ENCODE assay signal across 14 mouse cellular contexts in the genomic region with DNA sequence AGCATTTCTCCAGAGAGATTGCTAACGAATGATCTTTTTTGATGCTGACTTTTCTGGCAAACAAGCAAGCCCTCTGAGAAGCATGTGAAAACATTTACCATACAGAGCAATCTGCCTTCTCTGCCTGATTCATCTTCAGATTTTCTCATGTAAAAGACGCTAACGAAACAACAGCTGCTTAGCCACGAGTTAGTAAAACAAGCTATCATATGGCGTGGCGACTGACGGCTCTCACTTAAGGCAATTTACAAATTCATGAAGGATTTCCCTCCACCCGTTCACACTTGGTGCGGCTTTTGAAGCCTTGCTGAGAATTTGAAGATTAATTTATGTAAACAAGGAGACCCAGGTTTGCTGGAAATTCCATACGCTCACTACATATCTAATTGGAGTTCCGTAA. TPM values are rescaled to one million over a fixed set of nuclear protein-coding genes. Genes with fewer than 3 reads are reported as not detected.
DNase-seq lines count a peak whose midpoint lies in the region; ATAC-seq lines count a peak whose summit lies in the region.
"Had no signal": no experiment of that assay in that cellular context is flagged by ENCODE, and none has a peak within 500 bp of the region (broad histone marks: within the 10 kb centered on the region; RNA-seq: fewer than 3 reads in every experiment).

No protein-coding gene starts in this region.

- no peak overlapping the region for H3K4me3 ChIP-seq in hindbrain, embryonic 15.5 days
- H3K4me3 ChIP-seq in hindbrain, embryonic 10.5 days, result no peak overlapping the region
- no peak overlapping the region for H3K4me3 ChIP-seq in forebrain, embryonic 15.5 days
- no peak overlapping the region for H3K4me3 ChIP-seq in midbrain, embryonic 16.5 days (ENCODE audit: low read depth, low read length)
- no peak overlapping the region for H3K4me3 ChIP-seq in liver, embryonic 12.5 days
- no peak overlapping the region for H3K4me3 ChIP-seq in heart, embryonic 10.5 days

- H3K4me2 ChIP-seq in hindbrain, embryonic 15.5 days, result peak overlapping the region; percentile 26; the same call in 1 of the 2 replicates
- H3K4me2 ChIP-seq in forebrain, embryonic 15.5 days (replicated peaks), result no peak overlapping the region
- peak overlapping the region; percentile 18 for H3K4me2 ChIP-seq in midbrain, embryonic 16.5 days (ENCODE audit: low read length)
- H3K4me2 ChIP-seq in liver, embryonic 12.5 days, result no peak overlapping the region

- no peak for ATAC-seq in hindbrain, embryonic 15.5 days (ENCODE audit: low FRiP score, low read depth)
- peak; percentile 85 for ATAC-seq in forebrain, embryonic 15.5 days (replicated peaks)
- ATAC-seq in midbrain, embryonic 16.5 days, result no peak
- ATAC-seq in liver, embryonic 12.5 days, result no peak
- ATAC-seq: activated CD4-positive, CD25-positive, alpha-beta regulatory T cell, adult 4 months; intestine, postnatal 0 days had no signal

- H3K27ac ChIP-seq in hindbrain, embryonic 15.5 days (replicated peaks), result no peak overlapping the region
- no peak overlapping the region for H3K27ac ChIP-seq in hindbrain, embryonic 10.5 days
- H3K27ac ChIP-seq in forebrain, embryonic 15.5 days (replicated peaks), result no peak overlapping the region
- no peak overlapping the region for H3K27ac ChIP-seq in midbrain, embryonic 16.5 days (ENCODE audit: low read length)
- no peak overlapping the region for H3K27ac ChIP-seq in liver, embryonic 12.5 days
- H3K27ac ChIP-seq in heart, embryonic 10.5 days, result no peak overlapping the region

- no peak overlapping the region for H3K9ac ChIP-seq in hindbrain, embryonic 15.5 days
- no peak overlapping the region for H3K9ac ChIP-seq in forebrain, embryonic 15.5 days (replicated peaks)
- no peak overlapping the region for H3K9ac ChIP-seq in midbrain, embryonic 16.5 days (ENCODE audit: low read depth, low read length)
- H3K9ac ChIP-seq in liver, embryonic 12.5 days, result no peak overlapping the region

- H3K36me3 ChIP-seq in hindbrain, embryonic 15.5 days, result no peaks in the 10 kb centered on the region
- H3K36me3 ChIP-seq in hindbrain, embryonic 10.5 days, result no peaks in the 10 kb centered on the region
- H3K36me3 ChIP-seq in forebrain, embryonic 15.5 days, result no peaks in the 10 kb centered on the region
- H3K36me3 ChIP-seq in midbrain, embryonic 16.5 days (ENCODE audit: control insufficient read depth, insufficient read depth, low read length), result no peaks in the 10 kb centered on the region
- H3K36me3 ChIP-seq in liver, embryonic 12.5 days, result no peaks in the 10 kb centered on the region
- no peaks in the 10 kb centered on the region for H3K36me3 ChIP-seq in heart, embryonic 10.5 days

- no peaks in the 10 kb centered on the region for H3K27me3 ChIP-seq in hindbrain, embryonic 15.5 days
- no peaks in the 10 kb centered on the region for H3K27me3 ChIP-seq in hindbrain, embryonic 10.5 days (ENCODE audit: insufficient read depth, poor library complexity, severe bottlenecking)
- peaks cover 8% of the 10 kb centered on the region; the same call in 1 of the 2 replicates for H3K27me3 ChIP-seq in forebrain, embryonic 15.5 days
- no peaks in the 10 kb centered on the region for H3K27me3 ChIP-seq in midbrain, embryonic 16.5 days (ENCODE audit: control insufficient read depth, insufficient read depth, low read depth, low read length)
- peaks cover 12% of the 10 kb centered on the region for H3K27me3 ChIP-seq in liver, embryonic 12.5 days (replicated peaks)
- no peaks in the 10 kb centered on the region for H3K27me3 ChIP-seq in heart, embryonic 10.5 days (ENCODE audit: insufficient read depth, poor library complexity, severe bottlenecking)

- no peaks in the 10 kb centered on the region for H3K9me3 ChIP-seq in hindbrain, embryonic 15.5 days
- H3K9me3 ChIP-seq in hindbrain, embryonic 10.5 days, result no peaks in the 10 kb centered on the region
- no peaks in the 10 kb centered on the region for H3K9me3 ChIP-seq in forebrain, embryonic 15.5 days
- H3K9me3 ChIP-seq in midbrain, embryonic 16.5 days (replicated peaks; ENCODE audit: control insufficient read depth, low read length, poor library complexity, severe bottlenecking), result no peaks in the 10 kb centered on the region
- H3K9me3 ChIP-seq in liver, embryonic 12.5 days (replicated peaks), result no peaks in the 10 kb centered on the region
- no peaks in the 10 kb centered on the region for H3K9me3 ChIP-seq in heart, embryonic 10.5 days

- H3K4me1 ChIP-seq in hindbrain, embryonic 15.5 days (replicated peaks), result no peaks in the 10 kb centered on the region
- peaks cover 6% of the 10 kb centered on the region; the same call in 1 of the 2 replicates for H3K4me1 ChIP-seq in hindbrain, embryonic 10.5 days (replicated peaks)
- H3K4me1 ChIP-seq in forebrain, embryonic 15.5 days, result peaks cover 12% of the 10 kb centered on the region; the same call in 1 of the 2 replicates
- no peaks in the 10 kb centered on the region; the same call in 1 of the 2 replicates for H3K4me1 ChIP-seq in midbrain, embryonic 16.5 days (ENCODE audit: control insufficient read depth, insufficient read depth, low read length)
- 0 out of 2 replicates have a peak, but pooled peaks cover 4% of the 10 kb centered on the region for H3K4me1 ChIP-seq in liver, embryonic 12.5 days
- peaks cover 8% of the 10 kb centered on the region for H3K4me1 ChIP-seq in heart, embryonic 10.5 days

- no peak for DNase-seq in hindbrain, embryonic 10.5 days (ENCODE audit: low spot score)
- peak; percentile 5 to 10 for DNase-seq in right cerebral cortex, adult 2 months (ENCODE audit: low spot score in 2 of 2)
- no peak for DNase-seq in right cerebral cortex, adult 18-20 months
- no peak for DNase-seq in heart, embryonic 10.5 days (ENCODE audit: low spot score)
- DNase-seq: adrenal gland, postnatal 36 days; cerebellum, adult 11 months; kidney, postnatal 14 days; thymus, adult 18-20 months had no signal

- WGBS in hindbrain, embryonic 15.5 days, result 45% methylated on average over 11 of the region's 11 CpGs
- 75% methylated on average over 11 of the region's 11 CpGs for WGBS in hindbrain, embryonic 10.5 days
- 19% methylated on average over 11 of the region's 11 CpGs for WGBS in forebrain, embryonic 15.5 days
- WGBS in midbrain, embryonic 16.5 days, result 38% methylated on average over 11 of the region's 11 CpGs
- WGBS in liver, embryonic 12.5 days (ENCODE audit: insufficient replicate concordance), result 75% methylated on average over 11 of the region's 11 CpGs
- 63% methylated on average over 11 of the region's 11 CpGs for WGBS in heart, embryonic 10.5 days

RNA-seq across cellular contexts. Expression of a gene that starts 25.8 kb away (rescaled TPM):
- polyA plus RNA-seq in hindbrain, embryonic 15.5 days (2015; fragmentation: Nextera tagmentation; extraction: Ambion mirVana), result 11.3 and 12.6 TPM in 2 replicates
- 11.1 and 12.6 TPM in 2 replicates for polyA plus RNA-seq in hindbrain, embryonic 10.5 days (2016; fragmentation: Nextera tagmentation; extraction: Ambion mirVana)
- 9.8 and 9.9 TPM in 2 replicates for polyA plus RNA-seq in forebrain, embryonic 15.5 days (2015; fragmentation: Nextera tagmentation; extraction: Ambion mirVana)
- polyA plus RNA-seq in midbrain, embryonic 16.5 days (2015; fragmentation: Nextera tagmentation; extraction: Ambion mirVana), result 10.5 and 12.4 TPM in 2 replicates
- polyA plus RNA-seq in liver, embryonic 12.5 days (2016; fragmentation: Nextera tagmentation; extraction: Ambion mirVana), result 16.8 and 17.0 TPM in 2 replicates
- 13.8 and 16.6 TPM in 2 replicates for polyA plus RNA-seq in heart, embryonic 10.5 days (2016; fragmentation: Nextera tagmentation; extraction: Ambion mirVana)

Comparison
In these comparisons a context has a peak if more than half of its experiments do, and no peak if none do; other contexts are left out.
1. DNase-seq: peak in right cerebral cortex, adult 2 months (2 of 2); none in hindbrain, embryonic 10.5 days (single experiment), right cerebral cortex, adult 18-20 months (single experiment) and heart, embryonic 10.5 days (single experiment).
2. H3K4me2 ChIP-seq: peak in hindbrain, embryonic 15.5 days (single experiment) and midbrain, embryonic 16.5 days (single experiment); none in forebrain, embryonic 15.5 days (single experiment) and liver, embryonic 12.5 days (single experiment).